Mouse (Mus musculus) neural tube, embryonic 14.5 days (tissue): Measurements from ENCODE around the gene Tmem170b. TPM values are rescaled to one million over a fixed set of nuclear protein-coding genes. Genes with fewer than 3 reads are reported as not detected.

Source experiments
- ATAC-seq: fragments of 200-750 bp; cut with Nextera tagmentation; 2 replicates; pipeline ENCODE4 v1.8.0; 2017; ENCODE audit warnings: low read depth, mild to moderate bottlenecking, moderate TSS enrichment, moderate library complexity
- H3K27ac ChIP-seq: fragments of 300-500 bp; sonication (generic); 2 replicates; pipeline ENCODE4 v1.5.1; 2014; ENCODE audit warnings: low read depth, mild to moderate bottlenecking, control low read depth, low read length, moderate library complexity, mixed read lengths
- H3K27me3 ChIP-seq: fragments of 300-500 bp; sonication (generic); 2 replicates; pipeline ENCODE4 v1.6.1; 2014; ENCODE audit warnings: low read length; ENCODE audit not compliant: control insufficient read depth, insufficient read depth
- H3K36me3 ChIP-seq: fragments of 300-500 bp; sonication (generic); 2 replicates; pipeline ENCODE4 v1.6.1; 2014; ENCODE audit warnings: low read length, mixed read lengths; ENCODE audit not compliant: control insufficient read depth, insufficient read depth
- H3K4me1 ChIP-seq: fragments of 300-500 bp; sonication (generic); 2 replicates; pipeline ENCODE4 v1.6.1; 2014; ENCODE audit warnings: low read length; ENCODE audit not compliant: control insufficient read depth, insufficient read depth
- H3K4me2 ChIP-seq: fragments of 300-500 bp; sonication (generic); 2 replicates; pipeline ENCODE4 v1.6.1; 2014; ENCODE audit warnings: mild to moderate bottlenecking, low read depth, low read length, control low read depth
- H3K4me3 ChIP-seq: fragments of 300-500 bp; sonication (generic); 2 replicates; pipeline ENCODE4 v1.5.1; 2014; ENCODE audit warnings: low read depth, low read length, control low read depth, mixed read lengths
- H3K9ac ChIP-seq: fragments of 300-500 bp; sonication (generic); replicated peaks from 2 replicates; pipeline ENCODE4 v1.6.1; 2014; ENCODE audit warnings: low read depth, mild to moderate bottlenecking, control low read depth, low read length, mixed read lengths
- H3K9me3 ChIP-seq: fragments of 300-500 bp; sonication (generic); 2 replicates; pipeline ENCODE4 v1.6.1; 2016; ENCODE audit warnings: low read length; ENCODE audit not compliant: control insufficient read depth
- WGBS: fragments of 180-500 bp; shearing (Covaris S2); extraction: QIAGEN DNeasy Blood & Tissue Kit; methylation state at CpG from one replicate; pipeline ENCODE4 v1.1.7; 2014; 5-methylcytosine and 5-hydroxymethylcytosine counted together
- polyA plus RNA-seq: library from polyadenylated mRNA; unstranded; fragments of >200 nt; fragmentation: Nextera tagmentation; extraction: Ambion mirVana; gene quantifications from 2 replicates; pipeline ENCODE4 v1.2.1, GENCODE M21; 2014

The Tmem170b gene
- polyA plus RNA-seq, 1 experiment from 2014 or later = 68.1 TPM

DNA sequence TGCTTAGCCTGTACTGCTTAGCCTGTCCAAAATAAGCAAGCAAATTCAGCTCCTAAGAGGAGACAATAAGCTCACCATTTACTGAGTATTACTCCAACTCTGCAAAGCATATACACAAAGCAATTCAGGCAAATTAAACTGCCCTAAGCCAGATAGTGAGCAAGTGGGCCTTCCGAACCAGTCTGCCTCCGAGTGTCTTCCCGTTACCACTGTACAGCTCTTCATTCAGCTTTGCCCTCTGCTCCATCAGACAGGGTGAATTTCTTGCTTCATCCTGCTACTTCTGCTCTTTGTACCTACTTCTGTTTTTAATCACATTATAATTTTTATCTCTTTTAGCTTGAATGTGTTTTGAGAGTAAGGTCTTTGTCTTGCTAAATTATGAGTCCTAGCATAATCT lies 1.9 kb downstream of the Tmem170b start:
- Histone ChIP-seq H3K27me3 (no peaks in the 10 kb centered on the region), H3K27ac (no peak overlapping the region)
- WGBS = 65% methylated on average over 3 of the region's 3 CpGs

DNA sequence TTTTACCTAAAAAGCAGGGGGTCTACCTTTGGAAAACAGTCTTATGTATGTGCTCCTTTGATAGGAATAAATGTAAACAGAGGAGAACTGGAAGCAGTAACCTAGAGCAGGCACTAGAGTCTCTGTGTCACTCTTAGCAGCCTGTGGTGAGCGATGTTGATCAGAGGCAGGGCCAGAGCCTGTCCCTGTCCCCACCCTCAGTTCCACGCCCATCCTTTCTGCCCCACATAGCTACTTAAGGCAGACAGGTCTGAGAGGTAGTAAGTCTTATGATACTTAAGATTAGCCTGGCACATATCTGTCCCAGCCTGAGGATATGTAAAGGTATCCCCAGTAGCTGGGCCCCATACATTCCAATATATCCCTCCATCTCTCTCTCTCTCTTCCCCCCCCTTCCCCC lies 2.9 kb downstream of the Tmem170b start:
- 68% methylated on average over 2 of the region's 2 CpGs for WGBS
- Histone ChIP-seq H3K9me3 (no peaks in the 10 kb centered on the region), H3K4me2 (no peak overlapping the region), H3K9ac (no peak overlapping the region), H3K27ac (no peak overlapping the region), H3K4me3 (no peak overlapping the region), H3K27me3 (no peaks in the 10 kb centered on the region), H3K36me3 (no peaks in the 10 kb centered on the region), H3K4me1 (peaks cover 19% of the 10 kb centered on the region)
- no peak for ATAC-seq

More for the DNA sequence above, 1.9 kb downstream of the Tmem170b start:
- peak overlapping the region; percentile 97; the same call in 1 of the 2 replicates for H3K9ac ChIP-seq
- H3K36me3 ChIP-seq = no peaks in the 10 kb centered on the region
- peak overlapping the region; percentile 97 for H3K4me3 ChIP-seq
- no peak for ATAC-seq
- peak overlapping the region; percentile 75 for H3K4me2 ChIP-seq
- no peaks in the 10 kb centered on the region for H3K9me3 ChIP-seq
- H3K4me1 ChIP-seq = peaks cover 19% of the 10 kb centered on the region

DNA sequence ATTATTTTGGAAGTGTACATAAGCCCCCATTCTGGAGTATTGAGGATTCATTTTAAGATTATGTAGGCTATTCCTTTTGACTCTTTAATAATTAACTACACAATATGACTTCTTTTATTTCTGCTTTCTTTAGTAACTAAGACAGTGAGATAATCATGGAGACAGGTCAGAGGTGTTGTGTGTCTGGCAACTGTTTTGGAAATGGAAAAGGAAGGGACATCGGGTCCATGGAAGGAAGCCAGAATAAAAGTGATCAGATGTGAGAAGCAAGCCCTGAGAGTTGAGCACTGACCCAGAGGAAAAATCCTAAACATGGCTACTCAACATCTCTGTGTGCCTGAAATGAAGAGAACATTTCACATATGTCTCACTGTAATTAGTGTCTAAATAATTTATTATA lies 5.3 kb downstream of the Tmem170b start:
- Histone ChIP-seq H3K36me3 (no peaks in the 10 kb centered on the region), H3K9me3 (no peaks in the 10 kb centered on the region), H3K4me2 (no peak overlapping the region), H3K4me1 (peaks cover 19% of the 10 kb centered on the region), H3K4me3 (no peak overlapping the region), H3K27me3 (no peaks in the 10 kb centered on the region), H3K9ac (no peak overlapping the region), H3K27ac (no peak overlapping the region)
- 91% methylated on average over 1 of the region's 1 CpGs for WGBS
- ATAC-seq = no peak

DNA sequence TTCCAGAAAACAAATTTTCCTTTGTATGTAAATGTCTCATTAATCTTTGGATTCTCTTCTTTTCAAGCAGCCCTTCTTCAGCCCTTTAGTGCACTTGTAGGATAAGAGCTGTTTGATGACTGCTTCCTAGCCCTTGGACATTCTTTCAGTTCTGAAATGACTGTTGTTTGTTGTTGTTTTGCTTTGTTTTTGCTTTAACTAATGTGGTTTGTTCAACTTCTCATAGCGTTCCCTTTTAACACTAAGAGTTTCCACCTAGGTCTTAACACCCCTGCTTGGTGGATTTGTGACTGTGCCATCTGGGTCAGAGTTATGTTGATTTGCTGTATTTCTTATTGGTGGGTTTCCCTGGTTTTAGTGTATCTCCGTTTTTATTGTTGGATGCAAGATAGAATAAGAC lies 8.8 kb downstream of the Tmem170b start:
- 89% methylated on average over 2 of the region's 2 CpGs for WGBS

DNA sequence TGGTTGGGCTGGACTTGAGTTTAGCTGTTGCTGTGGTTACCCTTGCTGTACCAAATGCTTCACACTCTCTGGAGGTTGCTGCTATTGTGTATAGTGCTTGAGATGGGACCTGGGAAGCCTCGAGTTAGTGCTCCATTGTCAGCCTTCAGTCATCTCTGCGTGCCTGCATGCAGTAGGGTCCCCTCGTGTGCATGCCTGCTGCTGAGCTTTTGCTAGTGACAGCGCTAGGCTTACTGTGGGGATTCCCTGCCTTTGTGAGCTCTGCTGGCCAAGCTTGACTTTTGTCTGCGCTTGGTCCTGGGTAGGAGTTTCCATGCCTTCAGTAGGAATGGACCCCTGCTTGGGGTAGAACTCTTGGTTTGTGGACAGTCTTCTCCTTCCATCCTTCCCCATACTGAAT lies 9.3 kb downstream of the Tmem170b start:
- Histone ChIP-seq H3K9ac (no peak overlapping the region), H3K36me3 (no peaks in the 10 kb centered on the region), H3K4me3 (no peak overlapping the region), H3K9me3 (no peaks in the 10 kb centered on the region), H3K27ac (no peak overlapping the region), H3K4me2 (no peak overlapping the region), H3K4me1 (no peaks in the 10 kb centered on the region), H3K27me3 (no peaks in the 10 kb centered on the region)
- WGBS = 46% methylated on average over 5 of the region's 5 CpGs
- no peak for ATAC-seq

More for the DNA sequence above, 8.8 kb downstream of the Tmem170b start:
- Histone ChIP-seq H3K4me3 (no peak overlapping the region), H3K9ac (no peak overlapping the region), H3K4me2 (no peak overlapping the region), H3K27ac (no peak overlapping the region), H3K27me3 (no peaks in the 10 kb centered on the region), H3K9me3 (no peaks in the 10 kb centered on the region), H3K4me1 (no peaks in the 10 kb centered on the region), H3K36me3 (no peaks in the 10 kb centered on the region)
- ATAC-seq = no peak

DNA sequence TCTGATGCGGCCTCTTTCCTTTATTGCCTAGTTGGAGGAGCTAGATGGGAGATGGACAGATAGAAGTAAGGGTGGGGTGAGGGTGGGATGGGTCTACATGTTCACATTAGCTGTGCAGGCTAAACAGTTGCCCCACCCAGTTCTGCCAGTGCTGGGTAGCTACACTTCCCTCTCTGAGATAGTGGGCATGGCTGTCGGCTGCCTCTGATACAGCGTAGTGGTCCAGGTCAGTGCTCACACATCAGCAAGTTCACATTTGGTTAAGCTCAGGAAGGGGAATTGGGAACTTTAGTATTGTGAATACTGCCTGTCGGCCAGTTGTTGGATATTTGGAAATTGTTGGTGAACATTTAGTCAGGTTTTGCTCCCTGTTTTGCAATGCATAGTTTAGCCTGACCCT lies 13.8 kb downstream of the Tmem170b start:
- 92% methylated on average over 4 of the region's 4 CpGs for WGBS
- ATAC-seq = no peak
- H3K9ac ChIP-seq = no peak overlapping the region

DNA sequence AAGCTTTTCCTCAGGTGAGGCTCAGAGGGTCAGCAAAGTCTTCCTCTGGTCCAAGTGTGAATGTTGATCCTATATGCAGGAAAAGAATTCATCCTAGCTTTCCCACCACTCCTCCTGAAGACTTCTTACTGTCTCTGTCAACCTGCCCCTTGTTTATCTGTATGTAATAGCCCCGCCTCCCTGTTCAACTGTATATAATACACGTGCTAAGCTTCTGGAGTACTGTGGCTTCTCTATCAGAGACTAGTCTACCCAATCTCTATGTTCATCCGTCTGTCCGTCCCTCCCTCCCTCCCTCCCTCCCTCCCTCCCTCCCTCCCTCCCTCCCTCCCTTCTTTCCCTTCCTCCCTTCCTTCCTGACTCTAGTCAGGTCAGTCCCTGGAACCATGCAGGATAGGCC lies 14.4 kb downstream of the Tmem170b start:
- Histone ChIP-seq H3K4me2 (no peak overlapping the region), H3K9me3 (no peaks in the 10 kb centered on the region), H3K9ac (no peak overlapping the region), H3K36me3 (no peaks in the 10 kb centered on the region), H3K27ac (no peak overlapping the region), H3K4me1 (no peaks in the 10 kb centered on the region), H3K4me3 (no peak overlapping the region), H3K27me3 (no peaks in the 10 kb centered on the region)
- 96% methylated on average over 4 of the region's 4 CpGs for WGBS
- no peak for ATAC-seq

More for the DNA sequence above, 13.8 kb downstream of the Tmem170b start:
- Histone ChIP-seq H3K4me2 (no peak overlapping the region), H3K27me3 (no peaks in the 10 kb centered on the region), H3K36me3 (no peaks in the 10 kb centered on the region), H3K27ac (no peak overlapping the region), H3K9me3 (no peaks in the 10 kb centered on the region), H3K4me1 (no peaks in the 10 kb centered on the region), H3K4me3 (no peak overlapping the region)

DNA sequence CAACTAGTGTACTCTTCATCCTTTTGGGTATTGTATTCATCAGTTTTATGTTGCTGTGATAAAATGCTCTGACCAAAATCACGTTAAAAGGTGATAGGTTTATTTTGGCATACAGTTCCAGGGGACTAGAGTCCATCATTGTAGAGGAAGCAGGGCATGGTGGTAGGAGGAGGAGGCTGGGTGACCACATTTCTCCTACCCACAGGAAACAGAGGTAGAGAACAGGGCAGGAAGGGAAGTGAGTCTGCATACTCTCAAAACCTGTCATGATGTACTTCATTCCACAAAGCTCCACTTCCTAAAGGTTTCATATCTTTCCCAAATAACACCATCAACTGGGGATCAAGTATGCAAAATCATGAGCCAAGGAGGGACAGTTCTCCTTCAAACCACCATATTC lies 18.4 kb downstream of the Tmem170b start:
- Histone ChIP-seq H3K36me3 (peaks cover 4% of the 10 kb centered on the region), H3K9me3 (no peaks in the 10 kb centered on the region), H3K4me1 (peaks cover 8% of the 10 kb centered on the region; the same call in 1 of the 2 replicates), H3K9ac (no peak overlapping the region), H3K4me3 (no peak overlapping the region), H3K27ac (no peak overlapping the region), H3K27me3 (no peaks in the 10 kb centered on the region), H3K4me2 (no peak overlapping the region)
- no peak for ATAC-seq
- 83% methylated on average over 1 of the region's 1 CpGs for WGBS

DNA sequence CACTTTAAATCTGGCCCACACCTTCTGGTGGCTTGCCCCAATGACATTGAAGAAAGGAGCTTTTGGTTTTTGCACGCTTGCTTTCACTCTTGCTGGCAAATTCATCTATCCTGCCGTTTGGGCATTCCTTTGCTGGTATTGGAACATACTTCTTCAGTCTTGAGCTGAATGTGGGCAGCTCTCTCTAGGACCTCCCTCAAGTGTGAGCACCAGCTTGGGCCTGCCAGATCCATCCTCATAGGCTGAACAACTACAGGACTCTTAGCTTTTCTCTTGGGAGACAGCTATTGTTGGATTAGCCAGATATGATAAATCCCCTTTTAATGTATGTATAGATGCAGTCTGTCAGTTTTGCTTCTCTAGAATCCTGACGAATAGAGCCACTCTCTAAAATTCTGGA lies 19.5 kb downstream of the Tmem170b start:
- no peaks in the 10 kb centered on the region for H3K9me3 ChIP-seq
- ATAC-seq = no peak
- peaks cover 8% of the 10 kb centered on the region; the same call in 1 of the 2 replicates for H3K4me1 ChIP-seq
- no peak overlapping the region for H3K27ac ChIP-seq
- WGBS = 87% methylated on average over 3 of the region's 3 CpGs
- peaks cover 4% of the 10 kb centered on the region for H3K36me3 ChIP-seq
- H3K4me2 ChIP-seq = no peak overlapping the region
- H3K4me3 ChIP-seq = no peak overlapping the region
- no peak overlapping the region for H3K9ac ChIP-seq
- no peaks in the 10 kb centered on the region for H3K27me3 ChIP-seq
